Mouse (Mus musculus) A20 (cell line): ENCODE results near the gene Krtap13.
"Not testable (repeated sequence)": the region's sequence is repeated elsewhere in the genome, so short reads cannot be mapped to it uniquely, and the experiment has no call there.

Experiments
- DNase-seq: peaks from one replicate; pipeline ENCODE4 v3.0.0-alpha.2; 2011; ENCODE audit warnings: low read depth, low spot score

Gene Krtap13

GRCm38 (mm10) chr16:88751535-88751934 is at the start of gene Krtap13:
Krtap13 (minus strand) TSS chr16:88751635.
- DNase-seq, result not testable (repeated sequence)

- DNase-seq, result no peak
These were observed 35.4 kb upstream of the Krtap13 start for GRCm38 (mm10) chr16:88786786-88787185.

- DNase-seq, result no peak
These were observed 26.2 kb upstream of the Krtap13 start, which contains the start of gene Gm5965 for GRCm38 (mm10) chr16:88777596-88777995. Gm5965 (plus strand) TSS chr16:88777896.

GRCm38 (mm10) chr16:88774106-88774505 is 22.7 kb upstream of the Krtap13 start, which contains the start of gene 2310057N15Rik:
2310057N15Rik (minus strand) TSS chr16:88774206.
- DNase-seq, result no peak

GRCm38 (mm10) chr16:88758547-88758946 is 7.1 kb upstream of the Krtap13 start, which contains the start of gene 2310034C09Rik:
2310034C09Rik (plus strand) TSS chr16:88758847.
- not testable (repeated sequence) for DNase-seq

- DNase-seq, result no peak
These were observed 3.5 kb downstream of the Krtap13 start for GRCm38 (mm10) chr16:88747943-88748342.

- no peak for DNase-seq
These were observed 6.6 kb downstream of the Krtap13 start for GRCm38 (mm10) chr16:88744750-88745340.

- no peak for DNase-seq
These were observed 16.0 kb downstream of the Krtap13 start for GRCm38 (mm10) chr16:88735391-88735790.

- DNase-seq, result no peak
These were observed 22.6 kb downstream of the Krtap13 start, which contains the start of gene Krtap13-1 for GRCm38 (mm10) chr16:88728812-88729275. Krtap13-1 (plus strand) TSS chr16:88728862.

GRCm38 (mm10) chr16:88720031-88720430 is 31.4 kb downstream of the Krtap13 start:
- DNase-seq, result no peak

- no peak for DNase-seq
These were observed 34.9 kb downstream of the Krtap13 start for GRCm38 (mm10) chr16:88716549-88716948.

GRCm38 (mm10) chr16:88711245-88711644 is 40.2 kb downstream of the Krtap13 start:
- no peak for DNase-seq

- DNase-seq, result no peak
These were observed 40.7 kb downstream of the Krtap13 start for GRCm38 (mm10) chr16:88710757-88711156.

GRCm38 (mm10) chr16:88707496-88708012 is 43.9 kb downstream of the Krtap13 start, which contains the start of gene 2310061N02Rik:
2310061N02Rik (minus strand) TSS chr16:88707962.
- DNase-seq, result no peak

- DNase-seq, result peak; percentile 89
These were observed 50.2 kb downstream of the Krtap13 start for GRCm38 (mm10) chr16:88701072-88701864.
